Mouse (Mus musculus) midbrain, embryonic 15.5 days (tissue): ENCODE results near the gene Gm5741. TPM values are rescaled to one million over a fixed set of nuclear protein-coding genes. Genes with fewer than 3 reads are reported as not detected.

Source experiments
- ATAC-seq: fragments of 200-750 bp; cut with Nextera tagmentation; replicated peaks from 2 replicates; pipeline ENCODE4 v1.8.0; 2017; ENCODE audit warnings: moderate TSS enrichment
- H3K27ac ChIP-seq: fragments of 300-500 bp; sonication (generic); 2 replicates; pipeline ENCODE4 v1.5.1; 2015; ENCODE audit warnings: mild to moderate bottlenecking, inconsistent platforms
- H3K27me3 ChIP-seq: fragments of 300-500 bp; sonication (generic); replicated peaks from 2 replicates; pipeline ENCODE4 v1.6.1; 2015; ENCODE audit warnings: inconsistent platforms
- H3K36me3 ChIP-seq: fragments of 300-500 bp; sonication (generic); replicated peaks from 2 replicates; pipeline ENCODE4 v1.6.1; 2015; ENCODE audit warnings: inconsistent platforms
- H3K4me1 ChIP-seq: fragments of 300-500 bp; sonication (generic); 2 replicates; pipeline ENCODE4 v1.6.1; 2015; ENCODE audit warnings: inconsistent platforms
- H3K4me2 ChIP-seq: fragments of 300-500 bp; sonication (generic); 2 replicates; pipeline ENCODE4 v1.6.1; 2015; ENCODE audit warnings: inconsistent platforms, mild to moderate bottlenecking, moderate library complexity
- H3K4me3 ChIP-seq: fragments of 300-500 bp; sonication (generic); 2 replicates; pipeline ENCODE4 v1.5.1; 2015; ENCODE audit warnings: mild to moderate bottlenecking, inconsistent platforms
- H3K9ac ChIP-seq: fragments of 300-500 bp; sonication (generic); 2 replicates; pipeline ENCODE4 v1.6.1; 2015; ENCODE audit warnings: mild to moderate bottlenecking, inconsistent platforms
- H3K9me3 ChIP-seq: fragments of 300-500 bp; sonication (generic); 2 replicates; pipeline ENCODE4 v1.6.1; 2016; ENCODE audit warnings: inconsistent platforms
- WGBS: fragments of 180-500 bp; shearing (Covaris S2); methylation state at CpG from one replicate; pipeline ENCODE4 v1.1.7; 2015; ENCODE audit warnings: mixed read lengths; 5-methylcytosine and 5-hydroxymethylcytosine counted together
- polyA plus RNA-seq: library from polyadenylated mRNA; unstranded; fragments of >200 nt; fragmentation: Nextera tagmentation; extraction: Ambion mirVana; gene quantifications from 2 replicates; pipeline ENCODE4 v1.2.1, GENCODE M21; 2015

Gene Gm5741
- polyA plus RNA-seq, 1 experiment from 2014 or later = 0.89 TPM

GRCm38 (mm10) chr8:85071514-85072281 lies 3.9 kb upstream of the Gm5741 start, which contains the start of gene Dhps:
Dhps (plus strand) TSS chr8:85071757.
- Histone ChIP-seq H3K9ac (peak within 1 kb of the TSS; percentile 70), H3K36me3 (peaks cover 19% of the 10 kb centered on the region), H3K4me1 (peaks cover 22% of the 10 kb centered on the region), H3K4me3 (peak within 1 kb of the TSS; percentile 79), H3K4me2 (peak within 1 kb of the TSS; percentile 76), H3K9me3 (no peaks in the 10 kb centered on the region), H3K27ac (peak within 1 kb of the TSS; percentile 90), H3K27me3 (no peaks in the 10 kb centered on the region)
- under 1% methylated on average over 68 of the region's 68 CpGs for WGBS
- ATAC-seq = peak; percentile 90

- Histone ChIP-seq H3K36me3 (peaks cover 23% of the 10 kb centered on the region), H3K27me3 (no peaks in the 10 kb centered on the region), H3K4me3 (peak overlapping the region; percentile 79), H3K4me2 (peak overlapping the region; percentile 76), H3K9me3 (no peaks in the 10 kb centered on the region), H3K9ac (no peak overlapping the region), H3K4me1 (peaks cover 22% of the 10 kb centered on the region), H3K27ac (peak overlapping the region; percentile 90)
- ATAC-seq = no peak
- 85% methylated on average over 5 of the region's 5 CpGs for WGBS
Measured at GRCm38 (mm10) chr8:85071041-85071440, 3.3 kb upstream of the Gm5741 start.

- Histone ChIP-seq H3K4me3 (no peak overlapping the region), H3K36me3 (peaks cover 10% of the 10 kb centered on the region; the same call in 1 of the 2 replicates), H3K9ac (0 out of 2 replicates have a peak overlapping the region, but pooled peaks have one; percentile 5), H3K4me1 (peaks cover 10% of the 10 kb centered on the region), H3K27ac (no peak overlapping the region), H3K9me3 (no peaks in the 10 kb centered on the region), H3K4me2 (no peak overlapping the region), H3K27me3 (no peaks in the 10 kb centered on the region)
- 93% methylated on average over 2 of the region's 2 CpGs for WGBS
- no peak for ATAC-seq
Measured at GRCm38 (mm10) chr8:85067155-85067554, 627 bp downstream of the Gm5741 start.

- Histone ChIP-seq H3K9me3 (no peaks in the 10 kb centered on the region), H3K4me2 (no peak overlapping the region), H3K4me1 (peaks cover 19% of the 10 kb centered on the region), H3K36me3 (peaks cover 10% of the 10 kb centered on the region; the same call in 1 of the 2 replicates), H3K27me3 (no peaks in the 10 kb centered on the region), H3K9ac (no peak overlapping the region), H3K27ac (no peak overlapping the region), H3K4me3 (no peak overlapping the region)
- WGBS = 44% methylated on average over 2 of the region's 2 CpGs
- no peak for ATAC-seq
Measured at GRCm38 (mm10) chr8:85065213-85065612, 2.6 kb downstream of the Gm5741 start.

DNA sequence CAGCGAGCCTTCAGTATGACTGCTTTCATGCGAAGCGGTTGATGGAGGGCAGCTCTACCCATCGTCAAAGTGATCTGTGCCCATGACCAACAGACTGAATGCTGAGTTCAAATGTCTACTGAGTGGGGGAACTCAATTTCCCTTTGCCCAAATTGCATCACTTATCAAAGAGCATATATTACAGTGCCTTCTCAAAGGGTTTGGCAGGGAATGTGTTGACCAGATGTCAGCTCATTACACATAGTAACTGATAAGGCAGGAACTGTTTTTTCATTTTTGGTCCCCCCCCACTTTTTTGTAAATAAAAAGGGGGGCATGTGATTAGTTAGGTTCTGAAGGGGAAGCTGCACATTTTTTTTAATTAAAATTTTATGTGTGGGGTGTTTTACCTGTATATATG lies 5.2 kb downstream of the Gm5741 start:
- H3K9me3 ChIP-seq = no peaks in the 10 kb centered on the region
- no peak for ATAC-seq
- H3K4me1 ChIP-seq = peaks cover 19% of the 10 kb centered on the region
- H3K4me3 ChIP-seq = no peak overlapping the region
- no peak overlapping the region for H3K27ac ChIP-seq
- H3K9ac ChIP-seq = no peak overlapping the region
- no peaks in the 10 kb centered on the region for H3K27me3 ChIP-seq
- H3K4me2 ChIP-seq = no peak overlapping the region
- 99% methylated on average over 4 of the region's 4 CpGs for WGBS
- peaks cover 10% of the 10 kb centered on the region; the same call in 1 of the 2 replicates for H3K36me3 ChIP-seq

- peak within 1 kb of the TSS; percentile 75 for H3K4me3 ChIP-seq
- H3K27me3 ChIP-seq = no peaks in the 10 kb centered on the region
- H3K9me3 ChIP-seq = no peaks in the 10 kb centered on the region
- ATAC-seq = peak; percentile 93
- peak within 1 kb of the TSS; percentile 76 for H3K27ac ChIP-seq
- H3K36me3 ChIP-seq = peaks cover 16% of the 10 kb centered on the region
- under 1% methylated on average over 53 of the region's 53 CpGs for WGBS
- peak within 1 kb of the TSS; percentile 83 for H3K4me2 ChIP-seq
- H3K4me1 ChIP-seq = peaks cover 19% of the 10 kb centered on the region
- peak within 1 kb of the TSS; percentile 63 for H3K9ac ChIP-seq
Measured at GRCm38 (mm10) chr8:85059879-85060616, 7.7 kb downstream of the Gm5741 start, which contains the start of gene Fbxw9. Fbxw9 (plus strand) TSS chr8:85060055.

DNA sequence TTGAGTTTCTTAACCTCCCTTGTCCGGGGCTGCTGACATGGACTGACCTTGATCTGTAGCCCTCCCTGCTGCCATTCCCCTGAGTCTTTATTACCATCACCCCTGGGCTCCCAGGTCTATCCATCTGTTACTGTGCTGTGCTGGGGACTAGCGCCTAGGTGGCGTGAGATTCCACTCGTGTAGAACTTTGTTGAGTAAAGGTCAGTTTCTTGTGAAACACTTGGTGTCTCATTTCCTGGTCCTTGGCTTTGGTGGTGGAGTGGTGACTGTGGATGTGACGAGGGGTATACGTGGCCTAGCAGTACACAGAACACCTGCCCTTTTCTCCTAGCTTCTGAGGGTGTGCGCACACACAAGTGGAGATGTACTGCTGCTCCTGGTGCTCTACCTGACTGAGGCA lies 10.4 kb downstream of the Gm5741 start:
- Histone ChIP-seq H3K9me3 (no peaks in the 10 kb centered on the region), H3K4me2 (no peak overlapping the region), H3K36me3 (peaks cover 38% of the 10 kb centered on the region), H3K4me1 (peaks cover 19% of the 10 kb centered on the region), H3K9ac (no peak overlapping the region), H3K4me3 (no peak overlapping the region), H3K27ac (no peak overlapping the region), H3K27me3 (no peaks in the 10 kb centered on the region)
- 88% methylated on average over 7 of the region's 7 CpGs for WGBS
- ATAC-seq = no peak

DNA sequence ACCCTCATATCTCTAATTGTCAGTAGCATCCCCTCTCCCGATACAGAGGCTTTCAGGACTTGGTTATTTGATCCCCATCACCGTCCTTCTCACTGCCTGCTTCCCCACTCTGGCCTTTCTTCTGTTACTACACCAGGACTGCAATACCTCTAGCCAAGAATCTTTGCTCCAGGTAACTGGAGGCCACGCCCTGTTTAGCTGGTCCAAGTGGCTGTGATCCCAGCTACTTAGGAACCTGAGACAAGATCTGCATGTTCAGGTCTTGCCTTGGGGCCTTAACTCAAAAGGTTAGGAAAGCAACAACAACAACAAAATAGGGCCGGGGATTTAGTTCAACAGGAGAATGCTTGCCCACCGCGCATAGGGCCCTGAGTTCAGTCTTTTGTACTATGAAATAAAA lies 24.2 kb downstream of the Gm5741 start:
- Histone ChIP-seq H3K9ac (no peak overlapping the region), H3K27ac (no peak overlapping the region), H3K27me3 (no peaks in the 10 kb centered on the region), H3K4me2 (no peak overlapping the region), H3K4me3 (no peak overlapping the region), H3K4me1 (peaks cover 7% of the 10 kb centered on the region), H3K36me3 (peaks cover 56% of the 10 kb centered on the region), H3K9me3 (no peaks in the 10 kb centered on the region)
- no peak for ATAC-seq
- 95% methylated on average over 6 of the region's 6 CpGs for WGBS

DNA sequence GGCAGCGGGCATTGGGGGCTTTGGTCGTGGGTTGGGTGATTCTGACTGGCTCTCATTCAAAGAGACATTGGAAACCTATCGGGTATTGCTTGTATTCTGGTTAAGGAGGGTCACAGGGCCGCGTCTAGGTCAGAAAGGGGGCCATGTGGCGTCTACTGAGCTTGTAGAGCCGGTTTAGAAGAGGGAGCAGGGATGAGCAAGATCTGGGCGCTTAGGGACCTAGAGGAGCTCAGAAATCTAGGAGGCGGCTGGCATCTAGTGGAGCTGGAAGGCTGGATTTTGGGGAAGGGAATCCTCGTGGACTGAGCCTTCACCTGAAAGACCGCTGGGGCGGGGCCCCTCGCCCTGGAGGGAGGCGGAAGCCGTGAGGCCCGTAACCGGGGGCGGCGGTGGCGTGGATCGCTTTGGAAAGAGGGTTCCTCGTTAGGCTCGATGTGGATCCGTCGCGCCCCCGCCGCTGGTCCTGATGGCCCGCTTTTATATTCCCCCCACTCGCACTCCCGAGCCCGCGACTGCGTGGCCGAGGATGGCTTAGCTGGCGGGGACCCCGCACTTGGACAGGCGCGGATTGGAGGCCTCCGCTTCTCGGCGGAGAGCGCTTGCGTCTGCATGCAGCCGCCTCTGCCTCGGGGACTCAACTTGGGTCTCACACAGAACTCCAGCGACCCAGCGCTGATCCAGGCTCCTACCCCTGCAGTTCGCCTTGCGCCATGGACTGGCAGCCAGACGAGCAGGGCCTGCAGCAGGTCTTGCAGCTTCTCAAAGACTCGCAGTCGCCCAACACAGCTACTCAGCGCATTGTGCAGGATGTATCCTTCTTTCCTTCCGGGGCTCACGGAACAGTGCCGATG lies 29.9 kb downstream of the Gm5741 start:
- peak overlapping the region; percentile 80 for H3K4me3 ChIP-seq
- H3K4me1 ChIP-seq = peaks cover 29% of the 10 kb centered on the region
- H3K9ac ChIP-seq = peak overlapping the region; percentile 90
- H3K27me3 ChIP-seq = no peaks in the 10 kb centered on the region
- peak; percentile 8; the same call in 1 of the 2 replicates for ATAC-seq
- peak overlapping the region; percentile 97 for H3K27ac ChIP-seq
- under 1% methylated on average over 57 of the region's 57 CpGs for WGBS
- no peaks in the 10 kb centered on the region for H3K9me3 ChIP-seq
- H3K36me3 ChIP-seq = peaks cover 12% of the 10 kb centered on the region
- H3K4me2 ChIP-seq = peak overlapping the region; percentile 95

DNA sequence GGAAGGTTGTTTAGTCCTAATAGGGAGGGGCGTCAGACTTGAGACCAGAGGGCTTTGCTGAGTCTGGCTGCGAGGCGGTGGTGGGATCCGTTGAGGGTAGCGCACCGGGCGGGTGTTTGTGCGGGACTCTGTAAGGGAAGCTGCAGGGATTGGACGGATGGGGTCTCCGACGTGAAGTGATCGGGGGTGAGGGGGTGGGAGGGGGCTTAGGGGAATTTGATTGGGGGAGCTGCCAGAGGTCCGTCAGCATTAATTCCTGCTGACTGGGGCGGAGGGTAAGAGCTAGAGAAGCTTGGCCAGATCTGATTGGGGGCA lies 30.5 kb downstream of the Gm5741 start:
- H3K4me3 ChIP-seq = peak overlapping the region; percentile 80
- H3K4me2 ChIP-seq = peak overlapping the region; percentile 95
- H3K36me3 ChIP-seq = peaks cover 17% of the 10 kb centered on the region; the same call in 1 of the 2 replicates
- 0% methylated on average over 14 of the region's 14 CpGs for WGBS
- no peaks in the 10 kb centered on the region for H3K27me3 ChIP-seq
- H3K9me3 ChIP-seq = no peaks in the 10 kb centered on the region
- peak overlapping the region; percentile 90 for H3K9ac ChIP-seq
- peak overlapping the region; percentile 97 for H3K27ac ChIP-seq
- ATAC-seq = peak; percentile 55
- H3K4me1 ChIP-seq = peaks cover 29% of the 10 kb centered on the region

DNA sequence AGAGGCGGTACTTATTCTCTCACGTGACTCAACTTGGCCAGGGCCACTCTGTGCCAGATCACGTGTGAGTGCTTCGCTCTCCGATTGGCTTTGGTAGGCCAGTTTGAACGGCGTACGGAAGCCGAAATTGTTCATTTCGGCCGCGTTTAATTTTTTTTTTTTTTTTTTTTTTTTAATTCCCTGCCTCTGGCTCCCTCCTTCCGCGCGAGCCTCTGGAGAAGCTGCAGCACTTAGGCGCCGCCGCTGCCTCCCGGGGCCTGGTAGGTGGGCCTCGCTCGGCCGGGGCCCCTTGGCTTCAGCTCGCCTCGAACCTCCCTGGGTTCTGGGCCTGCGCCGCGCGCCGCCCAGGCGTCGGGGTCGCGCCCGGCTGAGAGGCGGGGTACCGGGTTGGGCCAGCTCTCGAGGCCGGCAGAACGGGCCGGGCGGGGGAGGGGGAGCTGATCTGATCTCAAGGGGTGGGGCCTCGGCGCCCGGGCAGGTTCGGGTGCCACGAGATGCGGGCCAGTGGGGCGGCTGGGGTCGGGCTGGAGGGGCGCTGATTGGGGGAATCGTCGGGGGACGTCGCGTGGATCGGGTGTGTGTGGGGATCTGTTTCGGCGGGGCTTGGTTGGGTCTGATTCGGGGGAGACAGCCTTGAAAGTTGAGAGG lies 30.9 kb downstream of the Gm5741 start, which contains the start of gene Tnpo2:
TSS of gene Tnpo2 (plus strand) at position 198 of the 648 bp plus-strand sequence.
- H3K27ac ChIP-seq = peak within 1 kb of the TSS; percentile 97
- under 1% methylated on average over 57 of the region's 59 CpGs for whole genome bisulfite sequencing
- peaks cover 29% of the 10 kb centered on the region for H3K4me1 ChIP-seq
- ATAC-seq = peak; percentile 94
- H3K36me3 ChIP-seq = peaks cover 22% of the 10 kb centered on the region; the same call in 1 of the 2 replicates
- peak within 1 kb of the TSS; percentile 90 for H3K9ac ChIP-seq
- peak within 1 kb of the TSS; percentile 80 for H3K4me3 ChIP-seq
- H3K4me2 ChIP-seq = peak within 1 kb of the TSS; percentile 95
- H3K9me3 ChIP-seq = no peaks in the 10 kb centered on the region
- no peaks in the 10 kb centered on the region for H3K27me3 ChIP-seq
